Mouse (Mus musculus): ENCODE data around the gene Wdr13. TPM values are rescaled to one million over a fixed set of nuclear protein-coding genes. Genes with fewer than 3 reads are reported as not detected.
"Not testable (repeated sequence)": the region's sequence is repeated elsewhere in the genome, so short reads cannot be mapped to it uniquely, and the experiment has no call there.

Wdr13 gene
- polyA plus RNA-seq, 1 experiment: 29.9 TPM

DNA sequence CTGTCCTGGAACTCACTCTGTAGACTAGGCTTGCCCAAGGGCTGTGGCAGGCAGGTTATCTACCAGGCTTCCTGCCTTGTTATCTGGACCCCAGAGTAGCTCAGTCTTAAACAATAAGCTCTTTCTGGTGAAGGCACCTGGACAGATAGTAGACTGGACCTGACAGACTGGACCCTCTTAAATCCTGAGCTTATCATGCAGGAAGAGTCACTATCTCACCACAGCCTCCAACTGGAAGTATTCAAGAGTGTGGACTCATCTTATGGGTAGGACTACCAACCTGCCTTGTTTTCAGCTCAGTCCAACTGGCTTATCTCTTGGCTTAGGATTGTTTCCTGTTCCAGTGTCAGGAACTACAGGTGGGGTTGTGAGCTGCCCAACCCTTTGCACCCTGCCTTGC is 15.4 kb downstream of the Wdr13 start:
- TF ChIP-seq CTCF (IDR thresholded peaks at IDR 0.05; ENCODE audit: borderline replicate concordance, insufficient read depth, low read length) (no peak), POLR2A (IDR thresholded peaks at IDR 0.05; ENCODE audit: low read depth, low read length) (no peak)
- no peak overlapping the region for H3K27ac ChIP-seq (ENCODE audit: insufficient read depth, low read length)

DNA sequence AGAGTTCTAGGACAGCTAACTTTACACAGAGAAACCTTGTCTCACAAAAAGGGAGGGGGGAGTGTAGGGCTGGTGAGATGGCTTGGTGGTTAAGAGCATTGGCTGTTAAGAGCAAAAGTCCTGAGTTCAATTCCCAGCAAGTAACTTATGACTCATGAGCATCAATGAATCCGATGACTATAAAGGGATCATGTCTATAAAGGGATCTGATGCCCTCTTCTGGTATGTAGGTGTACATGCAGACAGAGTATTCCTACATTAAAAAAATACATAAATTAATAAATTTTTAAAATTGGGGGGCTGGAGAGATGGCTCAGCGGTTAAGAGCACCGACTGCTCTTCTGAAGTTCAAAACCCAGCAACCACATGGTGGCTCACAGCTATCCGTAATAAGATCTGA is 17.4 kb downstream of the Wdr13 start:
- Histone ChIP-seq H3K4me1 (ENCODE audit: control insufficient read depth, insufficient read depth, low read length) (no peaks in the 10 kb centered on the region), H3K27ac (ENCODE audit: insufficient read depth, low read length) (no peak overlapping the region), H3K4me3 (ENCODE audit: insufficient read depth, low read length) (no peak overlapping the region)
- no peak for TF ChIP-seq POLR2A (IDR thresholded peaks at IDR 0.05; ENCODE audit: low read depth, low read length)
- no peak for TF ChIP-seq CTCF (IDR thresholded peaks at IDR 0.05; ENCODE audit: borderline replicate concordance, insufficient read depth, low read length)

More for the DNA sequence above, 15.4 kb downstream of the Wdr13 start:
- Histone ChIP-seq H3K4me1 (ENCODE audit: control insufficient read depth, insufficient read depth, low read length) (no peaks in the 10 kb centered on the region), H3K4me3 (ENCODE audit: insufficient read depth, low read length) (no peak overlapping the region)

- Histone ChIP-seq H3K4me3 (ENCODE audit: insufficient read depth, low read length) (no peak overlapping the region), H3K27ac (ENCODE audit: insufficient read depth, low read length) (no peak overlapping the region), H3K4me1 (ENCODE audit: control insufficient read depth, insufficient read depth, low read length) (no peaks in the 10 kb centered on the region)
- TF ChIP-seq POLR2A (IDR thresholded peaks at IDR 0.05; ENCODE audit: low read depth, low read length) (no peak), CTCF (IDR thresholded peaks at IDR 0.05; ENCODE audit: borderline replicate concordance, insufficient read depth, low read length) (no peak)
Observed at GRCm38 (mm10) chrX:8105019-8105418, 27.7 kb downstream of the Wdr13 start.

DNA sequence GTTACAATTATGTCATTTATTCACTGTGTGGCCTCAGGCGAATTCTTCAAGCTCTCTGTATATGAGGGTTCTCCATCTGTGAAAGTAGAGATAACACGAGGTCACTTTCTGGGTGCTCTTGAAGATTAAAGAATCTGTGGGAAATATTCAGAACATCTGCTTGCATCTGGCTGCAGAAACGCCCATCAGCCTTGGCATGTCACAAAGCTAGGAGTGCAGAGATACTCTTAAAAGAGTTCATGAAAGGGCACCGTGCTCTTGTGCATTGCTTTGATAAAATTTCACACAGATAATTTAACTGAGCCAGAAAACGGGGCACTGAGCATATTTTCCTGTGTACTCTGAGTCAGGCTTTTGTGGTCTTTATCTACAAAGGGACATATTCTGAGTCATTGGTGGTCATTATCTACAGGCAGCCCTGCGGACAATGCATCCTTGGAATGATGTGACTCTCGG is 30.5 kb downstream of the Wdr13 start:
- TF ChIP-seq POLR2A (IDR thresholded peaks at IDR 0.05; ENCODE audit: low read depth, low read length) (no peak), CTCF (IDR thresholded peaks at IDR 0.05; ENCODE audit: borderline replicate concordance, insufficient read depth, low read length) (no peak)

DNA sequence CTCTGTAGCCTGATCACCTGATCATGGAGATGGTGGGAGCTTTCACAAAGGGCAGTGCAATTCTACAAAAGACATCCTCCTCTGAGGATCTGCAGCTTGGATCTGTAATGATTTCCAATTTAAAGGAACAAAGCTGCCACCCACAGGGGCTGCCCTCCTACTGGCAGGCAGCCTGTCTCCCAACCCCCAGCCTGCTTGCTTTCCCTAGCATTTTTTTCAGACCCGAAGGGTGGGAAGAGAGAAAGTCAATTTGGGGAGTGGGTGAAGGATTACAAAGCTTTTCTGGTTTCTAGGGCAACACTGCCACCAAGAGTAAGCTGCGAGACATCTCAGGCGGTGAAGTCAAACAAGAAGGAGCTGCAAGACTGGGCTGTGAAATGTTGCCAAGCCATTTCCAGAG is 31.7 kb downstream of the Wdr13 start:
- Histone ChIP-seq H3K27ac (ENCODE audit: insufficient read depth, low read length) (no peak overlapping the region), H3K4me3 (ENCODE audit: insufficient read depth, low read length) (no peak overlapping the region), H3K4me1 (ENCODE audit: control insufficient read depth, insufficient read depth, low read length) (no peaks in the 10 kb centered on the region)
- TF ChIP-seq POLR2A (IDR thresholded peaks at IDR 0.05; ENCODE audit: low read depth, low read length): no peak
- no peak for TF ChIP-seq CTCF (IDR thresholded peaks at IDR 0.05; ENCODE audit: borderline replicate concordance, insufficient read depth, low read length)

More for the DNA sequence above, 30.5 kb downstream of the Wdr13 start:
- no peaks in the 10 kb centered on the region for H3K4me1 ChIP-seq (ENCODE audit: control insufficient read depth, insufficient read depth, low read length)
- H3K27ac ChIP-seq (ENCODE audit: insufficient read depth, low read length): no peak overlapping the region
- no peak overlapping the region for H3K4me3 ChIP-seq (ENCODE audit: insufficient read depth, low read length)

DNA sequence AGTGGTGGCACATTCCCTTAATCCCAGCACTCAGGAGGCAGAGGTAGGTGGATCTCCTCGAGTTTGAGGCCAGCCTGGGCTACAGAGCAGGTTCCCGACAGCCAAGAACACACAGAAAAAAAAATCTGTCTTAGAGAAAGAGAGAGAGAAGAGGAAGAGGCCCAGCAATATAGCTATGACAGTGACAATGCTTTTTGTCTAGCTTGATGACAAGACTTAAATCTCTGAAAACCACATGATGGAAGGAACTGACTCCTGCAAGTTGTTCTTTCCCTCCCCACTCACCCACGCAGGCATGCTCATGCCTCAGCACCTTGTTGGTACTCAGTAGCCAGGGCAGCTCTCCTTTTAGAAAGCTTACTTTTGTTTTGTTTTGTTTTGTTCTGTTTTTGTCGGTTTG is 33.3 kb downstream of the Wdr13 start:
- no peak overlapping the region for H3K4me3 ChIP-seq (ENCODE audit: insufficient read depth, low read length)
- no peaks in the 10 kb centered on the region for H3K4me1 ChIP-seq (ENCODE audit: control insufficient read depth, insufficient read depth, low read length)
- TF ChIP-seq CTCF (IDR thresholded peaks at IDR 0.05; ENCODE audit: borderline replicate concordance, insufficient read depth, low read length): no peak
- no peak for TF ChIP-seq POLR2A (IDR thresholded peaks at IDR 0.05; ENCODE audit: low read depth, low read length)
- no peak overlapping the region for H3K27ac ChIP-seq (ENCODE audit: insufficient read depth, low read length)

DNA sequence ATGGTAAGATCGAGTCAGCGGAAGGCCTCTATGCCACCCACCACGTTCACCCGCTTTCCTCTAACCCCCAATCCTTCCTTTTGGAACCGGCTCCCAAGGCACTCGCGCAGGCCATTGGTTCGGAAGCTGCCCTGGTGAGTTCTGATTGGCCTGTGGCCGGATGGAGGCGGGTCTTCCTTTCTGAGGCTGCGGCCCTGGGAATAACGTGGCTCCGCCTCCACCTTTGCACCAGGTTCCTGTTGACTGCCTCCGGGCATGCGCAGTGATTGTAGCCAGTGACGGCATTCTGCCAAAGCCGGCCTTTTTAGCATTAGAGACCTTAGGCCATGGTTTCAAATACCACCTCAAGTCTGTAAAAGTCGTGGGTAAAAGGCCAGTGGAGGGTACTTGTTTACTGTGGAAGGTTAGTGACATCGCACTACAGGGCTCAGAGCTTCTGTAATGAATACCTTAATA is 35.9 kb downstream of the Wdr13 start:
- Histone ChIP-seq H3K27ac (ENCODE audit: insufficient read depth, low read length) (peak overlapping the region; percentile 26; the same call in 1 of the 2 replicates), H3K4me1 (ENCODE audit: control insufficient read depth, insufficient read depth, low read length) (no peaks in the 10 kb centered on the region), H3K4me3 (ENCODE audit: insufficient read depth, low read length) (peak overlapping the region; percentile 37)
- TF ChIP-seq CTCF (IDR thresholded peaks at IDR 0.05; ENCODE audit: borderline replicate concordance, insufficient read depth, low read length): no peak
- TF ChIP-seq POLR2A (IDR thresholded peaks at IDR 0.05; ENCODE audit: low read depth, low read length): peak; percentile 43; the same call in 1 of the 2 replicates

DNA sequence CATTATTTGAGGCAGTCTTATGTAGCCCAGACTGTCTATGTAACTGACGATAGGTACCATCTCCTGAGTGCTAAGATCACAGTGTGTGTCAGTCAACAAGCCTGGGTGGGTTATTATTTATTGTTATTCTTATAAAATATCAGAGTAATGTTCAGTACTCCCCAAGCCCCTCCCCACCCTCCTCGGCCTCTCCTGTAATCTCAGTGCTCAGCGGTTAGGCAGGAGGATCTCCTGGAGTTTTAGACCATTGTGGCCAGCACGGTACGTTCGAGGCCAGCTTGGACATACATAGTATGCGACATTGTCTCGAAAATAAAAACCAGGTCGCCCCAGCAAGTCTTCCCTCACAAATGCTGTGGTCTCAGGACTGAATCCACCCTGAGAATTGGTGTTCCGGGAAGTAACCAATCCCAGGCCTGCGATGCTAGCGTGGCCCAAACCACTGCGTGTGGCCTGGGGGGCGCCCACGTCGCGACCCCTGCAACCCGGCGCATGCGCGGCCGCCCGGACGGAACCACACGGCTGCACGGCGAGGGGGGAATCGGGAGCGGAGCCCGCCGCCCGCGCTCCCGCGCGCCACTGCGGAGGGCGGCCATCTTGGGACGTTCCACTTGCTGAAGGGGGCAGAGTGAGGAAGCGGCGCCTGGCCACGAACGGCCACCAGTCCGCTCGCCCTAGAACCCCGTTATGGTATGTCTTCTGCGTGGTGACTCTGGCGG is 36.5 kb downstream of the Wdr13 start:
- not testable (repeated sequence) for H3K4me1 ChIP-seq (ENCODE audit: control insufficient read depth, insufficient read depth, low read length); H3K27ac ChIP-seq (ENCODE audit: insufficient read depth, low read length)
- peak overlapping the region; percentile 48 for H3K4me3 ChIP-seq (ENCODE audit: insufficient read depth, low read length)

DNA sequence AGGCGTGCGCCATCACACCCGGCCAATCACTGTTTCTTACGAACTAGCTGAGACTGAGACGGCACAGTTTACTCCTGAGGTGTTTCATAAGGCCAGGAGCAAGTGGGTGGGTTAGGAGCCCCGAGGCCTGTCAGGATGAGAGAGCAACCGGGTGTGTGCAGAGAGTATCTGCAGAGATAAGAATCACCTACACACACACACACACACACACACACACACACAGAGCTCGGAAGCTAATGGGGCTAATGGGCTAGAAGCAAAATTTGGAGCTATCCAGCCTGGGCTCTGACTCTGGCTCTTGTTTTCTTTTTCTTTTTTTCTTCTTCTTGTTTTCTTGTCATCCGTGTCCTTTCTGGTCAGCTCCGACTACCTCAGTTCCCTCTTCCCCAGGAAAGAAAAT is 37.1 kb downstream of the Wdr13 start:
- no peak for TF ChIP-seq CTCF (IDR thresholded peaks at IDR 0.05; ENCODE audit: borderline replicate concordance, insufficient read depth, low read length)
- TF ChIP-seq POLR2A (IDR thresholded peaks at IDR 0.05; ENCODE audit: low read depth, low read length): no peak
- Histone ChIP-seq H3K4me1 (ENCODE audit: control insufficient read depth, insufficient read depth, low read length) (no peaks in the 10 kb centered on the region), H3K4me3 (ENCODE audit: insufficient read depth, low read length) (no peak overlapping the region)

GRCm38 (mm10) chrX:8090954-8091347 is 41.7 kb downstream of the Wdr13 start:
- H3K27ac ChIP-seq (ENCODE audit: insufficient read depth, low read length); H3K4me1 ChIP-seq (ENCODE audit: control insufficient read depth, insufficient read depth, low read length); H3K4me3 ChIP-seq (ENCODE audit: insufficient read depth, low read length): not testable (repeated sequence)

More for the DNA sequence above, 37.1 kb downstream of the Wdr13 start:
- no peak overlapping the region for H3K27ac ChIP-seq (ENCODE audit: insufficient read depth, low read length)

Data from embryonic fibroblast, embryonic 13.5 days (primary cell).